Mouse (Mus musculus) v-Abl transformed pro-B cells (cell line): ENCODE data around the gene Slc25a40.

Experiments used
- in situ Hi-C, 2 experiments: fragments of 400-800 bp; cut with MboI; formaldehyde crosslinking; loops; one replicate each; pipeline ENCODE4 v1.15.1; 2025; ENCODE audit not compliant: unreplicated experiment in 2 of 2

Gene Slc25a40

GRCm38 (mm10) chr5:8488701-8489297 is 66.1 kb downstream of the Slc25a40 start:
- in situ Hi-C loops = loop anchor here (5.0 to 25.0 kb wide), 3 partner anchors 354 to 949 kb away; no protein-coding TSS in a partner anchor

GRCm38 (mm10) chr5:8489471-8490110 is 66.9 kb downstream of the Slc25a40 start:
- in situ Hi-C loops = loop anchor here (5.0 to 25.0 kb wide), 4 partner anchors 115 to 948 kb away; no protein-coding TSS in a partner anchor

- in situ Hi-C loops = loop anchor here in 1 of 2 experiments (5.0 to 25.0 kb wide), 3 partner anchors 113 to 946 kb away; no protein-coding TSS in a partner anchor
Observed at GRCm38 (mm10) chr5:8491778-8492177, 69.1 kb downstream of the Slc25a40 start.
